Mouse (Mus musculus) adrenal gland (tissue): Measurements from ENCODE around the gene Zfp644.

ENCODE experiments used
- intact Hi-C: fragments of 180-260 bp; cut with DNase I; formaldehyde crosslinking; loops from one replicate; pipeline ENCODE4 v1.15.1; 2025

Gene Zfp644

DNA sequence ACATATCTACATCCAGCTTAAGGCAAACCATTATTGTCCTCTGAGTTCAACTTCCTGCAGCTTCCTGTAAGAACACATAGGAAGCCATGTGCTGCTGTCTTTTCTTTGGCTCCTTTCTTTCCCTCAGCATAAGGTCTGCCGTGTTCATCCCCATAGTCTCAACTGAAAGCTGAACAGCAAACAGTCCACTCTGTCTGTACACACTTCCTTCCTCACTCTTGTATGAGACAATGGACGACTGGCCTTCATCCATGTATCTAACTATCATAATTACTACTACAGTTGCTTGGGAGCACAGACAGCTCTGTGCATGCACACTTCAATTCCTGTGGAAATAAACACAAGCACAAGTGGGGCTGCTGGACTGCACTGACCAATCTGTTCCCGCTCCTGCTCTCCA is 25.2 kb downstream of the Zfp644 start:
- intact Hi-C loops = no loop called here

DNA sequence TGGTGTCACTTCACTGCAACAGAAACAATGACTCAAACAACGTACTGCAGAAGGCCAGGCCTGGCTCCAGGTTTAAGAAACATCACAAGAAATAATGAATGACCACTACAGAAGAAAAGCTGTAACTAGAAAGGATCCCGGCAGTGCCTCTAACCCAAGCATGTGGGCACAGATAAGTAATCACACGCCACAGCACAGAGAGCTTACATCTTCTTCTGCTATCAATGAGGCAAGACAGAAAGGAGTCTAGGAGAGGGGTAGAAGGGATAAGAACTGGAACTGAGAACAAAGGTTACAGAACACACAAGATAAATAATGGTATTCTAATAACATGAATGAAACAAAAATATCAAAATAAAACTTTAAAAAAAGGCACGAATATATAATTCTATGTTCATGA is 32.2 kb downstream of the Zfp644 start:
- intact Hi-C loops = no loop called here

DNA sequence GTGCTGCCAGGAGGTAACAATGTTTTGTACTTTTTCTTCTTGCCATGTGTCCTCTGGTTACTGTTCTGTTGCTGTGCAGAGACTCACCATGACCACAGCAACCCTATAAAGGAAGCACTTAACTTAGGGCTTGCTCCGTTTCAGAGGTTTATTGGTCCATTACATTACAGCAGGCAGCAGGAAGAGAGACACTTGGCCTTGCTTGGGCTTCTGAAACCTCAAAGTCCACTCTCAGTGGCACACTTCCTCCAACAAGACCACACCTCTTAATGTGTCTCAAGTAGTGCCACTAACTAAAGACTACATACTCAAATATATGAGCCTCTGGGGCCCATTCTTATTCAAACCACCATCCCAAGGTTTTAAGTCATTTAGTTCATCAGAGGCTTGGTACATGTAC is 36.2 kb downstream of the Zfp644 start:
- intact Hi-C loops = no loop called here

DNA sequence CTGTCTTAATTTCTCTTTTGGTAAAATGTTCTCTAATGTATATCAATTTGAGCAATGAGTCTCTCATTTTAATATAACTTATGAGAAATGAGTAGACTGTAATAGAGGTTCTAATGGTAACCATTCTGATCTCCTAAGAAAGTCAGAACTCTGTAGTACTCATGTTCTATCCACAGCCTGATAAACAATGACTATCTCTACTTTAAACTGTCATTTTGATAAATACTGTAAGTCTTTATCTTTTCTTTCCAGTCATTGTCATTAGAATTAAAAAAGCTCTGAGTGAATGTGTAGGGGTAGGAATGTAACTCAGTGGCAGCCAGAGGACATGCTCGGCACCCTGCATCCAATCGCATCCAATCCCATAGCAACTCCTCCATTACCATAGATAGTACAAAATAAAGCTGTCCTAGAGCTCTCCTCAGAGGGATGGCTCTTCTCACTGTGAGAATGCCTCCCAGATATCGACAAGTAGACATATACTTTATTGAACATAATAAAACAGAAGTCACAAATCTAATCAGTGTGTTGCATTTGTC is 44.2 kb downstream of the Zfp644 start:
- intact Hi-C loops = no loop called here

DNA sequence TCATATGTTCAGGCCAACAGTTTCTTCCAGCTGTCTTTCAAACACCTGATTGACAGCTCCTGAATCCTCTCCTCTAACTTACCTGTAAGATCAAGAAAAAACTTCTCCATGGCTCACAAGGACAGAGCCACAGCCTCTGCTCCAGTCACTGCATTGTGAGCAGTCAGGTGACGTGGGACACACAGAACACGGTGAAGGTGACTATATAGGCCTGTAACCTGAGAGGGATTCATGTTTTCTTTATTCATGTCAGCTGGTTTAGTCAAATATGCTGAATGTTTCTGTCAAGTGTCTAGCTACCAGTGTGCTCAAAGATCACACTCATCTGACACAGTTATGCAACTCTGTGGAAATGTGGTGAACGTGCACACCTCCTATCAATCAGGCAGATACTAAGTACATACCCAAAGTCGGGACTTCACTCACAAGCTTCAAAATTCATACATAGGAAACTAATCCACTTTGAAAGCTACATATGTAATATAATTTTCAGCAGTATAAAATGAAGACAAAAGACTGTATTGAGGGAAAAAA is 44.8 kb downstream of the Zfp644 start:
- intact Hi-C loops = no loop called here

DNA sequence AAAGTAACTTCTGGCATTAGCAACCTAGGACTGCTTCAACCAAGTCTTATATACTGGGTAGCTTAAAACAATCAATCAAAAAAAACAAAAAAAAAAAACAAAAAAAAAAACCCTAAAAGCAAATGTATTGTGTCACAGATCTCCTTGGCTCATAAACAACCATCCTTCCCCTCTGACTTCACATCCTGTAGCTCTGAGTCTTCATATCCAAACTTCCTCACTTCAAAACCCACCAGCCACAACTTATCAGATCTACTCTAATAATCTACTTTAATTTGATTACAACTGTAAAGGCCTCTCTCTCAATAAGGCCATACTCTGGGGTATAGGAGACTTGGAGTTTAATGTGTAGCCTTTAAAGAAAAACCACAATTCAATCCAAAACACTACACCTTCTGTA is 47.1 kb downstream of the Zfp644 start:
- intact Hi-C loops = loop anchor here (5.0 kb wide), 1 partner anchor 283 kb away; no protein-coding TSS in a partner anchor

DNA sequence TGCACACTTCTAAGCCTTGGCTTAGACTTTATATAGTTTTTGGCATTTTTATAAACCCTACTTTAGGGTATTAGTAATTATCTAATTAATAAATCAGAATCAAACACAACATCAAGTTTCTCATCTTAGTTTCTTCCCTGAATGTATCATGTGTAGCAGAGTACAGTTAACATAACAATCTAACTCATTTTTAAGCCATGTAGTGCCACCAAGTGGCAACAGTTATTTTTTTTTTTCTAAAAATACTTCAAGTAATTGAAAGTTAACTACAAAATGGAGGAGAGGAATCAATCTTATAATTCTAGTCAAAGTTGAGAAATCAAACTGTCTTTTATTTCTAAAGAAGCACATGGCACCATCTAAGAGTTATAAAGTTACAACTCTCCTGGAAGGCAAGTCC is 47.6 kb downstream of the Zfp644 start:
- intact Hi-C loops = loop anchor here (5.0 kb wide), 1 partner anchor 282 kb away; no protein-coding TSS in a partner anchor

DNA sequence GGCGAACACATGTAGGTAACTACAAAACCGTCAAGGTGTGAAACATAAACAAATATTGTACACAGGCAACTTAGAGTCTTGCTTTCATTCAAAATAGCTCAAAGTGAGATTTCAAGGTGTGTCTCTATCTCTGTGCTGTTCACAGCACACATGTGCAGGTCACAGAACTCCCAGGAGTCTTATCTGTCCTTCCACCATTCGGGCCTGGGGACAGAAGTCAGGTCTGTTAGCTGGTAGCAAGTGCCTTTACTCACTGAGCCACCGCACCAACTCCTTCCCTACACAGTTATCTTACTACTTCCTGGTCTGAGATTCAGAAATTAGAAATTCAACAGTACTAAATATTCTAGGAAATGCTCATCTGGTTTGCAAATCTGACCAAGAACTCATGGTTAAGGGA is 53.7 kb downstream of the Zfp644 start:
- intact Hi-C loops = no loop called here

DNA sequence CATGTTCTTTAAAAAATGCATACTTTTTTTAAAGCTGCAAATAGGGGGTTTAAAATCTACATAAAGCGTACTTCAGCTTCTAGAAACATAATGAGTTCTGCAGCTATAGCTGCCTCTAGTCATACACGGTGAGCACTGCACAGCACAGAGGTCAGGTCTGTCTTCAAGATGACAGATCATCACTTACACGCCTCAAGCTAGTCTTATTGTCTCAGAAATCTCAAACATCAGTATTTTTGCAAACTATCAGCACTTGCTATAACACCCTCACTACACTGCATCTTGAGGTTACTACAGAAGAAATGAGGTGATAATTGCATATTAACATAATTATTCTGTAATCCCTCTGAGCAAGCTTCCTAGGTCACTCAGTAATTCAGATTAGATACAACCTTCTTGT is 55.2 kb downstream of the Zfp644 start:
- intact Hi-C loops = no loop called here

DNA sequence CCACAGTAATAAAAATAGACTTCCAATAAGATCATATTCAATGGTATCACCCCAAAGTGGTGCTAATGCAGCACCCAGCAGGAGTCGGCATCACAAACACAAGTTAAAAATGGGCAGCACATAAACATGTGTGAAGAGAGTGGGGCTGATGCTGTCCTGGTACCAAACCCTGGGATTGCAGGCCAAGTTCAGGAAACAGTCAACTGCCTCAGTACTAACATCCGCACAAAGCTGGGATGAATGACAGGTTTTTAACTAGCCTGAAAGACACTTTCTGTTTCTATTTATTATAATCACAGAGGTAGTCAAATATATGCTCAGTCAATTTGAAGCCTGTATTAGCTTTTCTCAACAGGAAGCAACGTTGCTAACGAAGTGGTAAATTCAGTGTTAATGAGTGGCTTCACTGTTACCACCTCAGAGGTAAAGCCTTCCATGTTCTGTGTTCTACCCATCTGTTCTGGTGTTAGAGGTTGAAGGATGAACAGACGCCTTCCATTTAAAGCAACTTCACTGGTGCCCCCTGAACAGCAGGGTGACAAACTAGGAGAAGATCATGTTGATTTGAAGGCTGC is 56.8 kb downstream of the Zfp644 start:
- intact Hi-C loops = no loop called here

DNA sequence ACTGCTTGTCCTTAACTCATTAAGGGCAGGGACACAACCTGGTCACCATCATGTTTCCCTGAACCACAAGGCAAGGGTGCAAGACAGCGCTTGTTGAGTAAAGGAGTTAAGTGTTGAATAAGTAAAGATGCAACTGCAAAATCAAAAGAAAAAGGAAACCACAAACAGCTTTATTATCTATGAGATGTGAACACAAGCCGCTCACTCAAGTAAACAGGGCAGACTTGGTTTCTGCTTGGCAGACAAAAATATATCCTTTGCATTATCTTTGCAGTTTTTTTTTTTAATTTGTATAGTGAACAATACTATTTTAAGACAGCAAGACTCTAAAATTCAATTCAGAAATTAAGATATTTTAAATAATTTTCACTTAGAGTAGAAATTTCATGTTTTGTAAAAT is 57.5 kb downstream of the Zfp644 start:
- intact Hi-C loops = no loop called here

DNA sequence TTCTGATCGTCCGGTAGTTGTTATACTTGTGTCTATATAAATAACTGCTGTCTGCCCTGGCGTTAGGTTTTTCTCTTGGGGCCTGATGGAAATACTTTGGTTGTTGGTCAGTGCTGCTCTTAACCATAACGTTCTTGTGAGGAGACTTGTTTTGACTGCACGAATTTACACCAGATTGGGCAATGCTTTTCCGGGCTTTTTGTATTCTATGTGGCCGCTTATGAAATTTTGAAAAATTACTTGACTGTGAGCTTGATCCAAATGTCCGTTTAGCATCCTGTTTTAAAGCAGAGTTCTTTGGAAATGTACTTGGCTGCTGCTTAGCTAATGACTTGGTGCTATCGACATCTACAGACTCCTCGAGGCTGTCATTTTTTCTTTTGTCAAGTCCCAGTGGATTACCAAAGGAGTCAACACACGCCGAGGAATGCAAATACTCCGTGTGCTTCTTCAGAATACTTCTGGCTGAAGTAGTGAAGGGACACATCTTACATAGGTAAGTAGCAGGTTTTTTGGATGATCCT is 60.6 kb downstream of the Zfp644 start:
- intact Hi-C loops = no loop called here

DNA sequence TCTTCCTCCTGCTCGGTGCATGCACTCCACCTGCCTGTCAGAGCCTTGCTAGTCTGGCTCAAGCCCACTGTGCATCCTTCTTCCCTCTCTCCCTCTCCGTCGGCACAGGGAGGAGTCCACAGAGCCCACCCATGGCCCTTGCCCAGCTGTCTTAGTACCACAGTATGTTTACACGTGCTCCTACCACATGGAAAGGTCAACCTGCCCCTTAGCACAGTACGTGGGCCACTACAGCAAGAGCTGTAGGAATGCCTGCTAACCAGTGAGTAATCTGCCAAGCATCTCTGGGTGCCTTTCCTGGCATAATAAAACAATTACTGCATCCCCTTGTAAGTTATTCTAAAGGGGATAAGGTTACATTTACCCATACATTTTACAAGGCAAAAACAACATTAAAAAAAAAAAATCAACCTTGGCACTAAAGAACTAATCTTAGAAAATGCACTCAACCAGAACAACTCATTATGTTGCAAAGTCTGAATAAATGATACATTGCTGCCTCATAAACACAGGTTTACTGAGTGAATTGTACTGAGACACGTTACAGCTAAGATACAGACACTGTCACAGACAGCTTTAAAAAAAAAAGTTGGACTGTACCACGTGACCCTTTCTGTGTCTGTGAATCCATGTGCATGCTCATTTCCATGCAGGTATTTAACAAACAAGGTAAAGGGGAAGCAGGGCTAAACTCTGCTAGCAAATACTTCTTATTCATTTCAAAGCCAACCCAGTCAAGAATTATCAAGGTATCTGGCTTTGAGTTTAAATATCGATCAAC is 68.5 kb downstream of the Zfp644 start:
- intact Hi-C loops = no loop called here

DNA sequence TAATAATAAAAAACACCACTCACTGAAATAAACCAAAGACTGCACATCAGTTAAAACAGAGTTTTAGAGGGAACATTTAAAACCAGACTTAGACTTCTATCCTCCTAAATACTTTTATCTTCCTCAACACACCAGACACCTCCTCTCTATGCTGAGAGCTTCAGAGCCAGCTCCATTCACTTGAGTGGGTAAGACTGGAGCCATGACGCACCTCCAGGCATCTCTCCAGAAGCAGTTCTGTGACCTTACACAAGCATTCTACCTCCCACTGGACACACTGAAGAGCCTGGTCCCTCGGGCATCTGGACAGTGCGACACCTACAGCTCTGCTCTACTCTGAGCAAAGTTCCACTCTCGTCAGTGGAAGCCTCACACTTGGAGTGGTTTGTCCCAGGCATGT is 73.8 kb downstream of the Zfp644 start:
- intact Hi-C loops = no loop called here

DNA sequence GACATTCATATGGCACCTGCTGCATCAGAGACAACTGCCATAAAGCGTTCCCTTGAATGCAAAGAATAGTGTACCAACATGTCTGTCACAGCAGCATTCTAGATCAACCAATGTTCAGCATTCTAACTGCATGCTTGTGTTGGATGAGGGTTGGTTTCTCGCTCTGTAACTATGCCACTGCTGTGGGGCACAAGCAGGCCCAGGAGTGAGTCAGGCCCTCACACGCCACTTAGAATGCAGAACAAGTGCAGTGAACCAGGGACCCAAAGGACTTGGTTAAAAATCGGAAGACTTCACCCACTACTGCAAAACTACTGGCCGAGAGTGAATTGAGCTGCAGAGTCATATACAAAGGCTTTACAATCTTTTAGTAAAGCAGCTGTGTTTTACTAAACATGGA is 74.9 kb downstream of the Zfp644 start:
- intact Hi-C loops = no loop called here

DNA sequence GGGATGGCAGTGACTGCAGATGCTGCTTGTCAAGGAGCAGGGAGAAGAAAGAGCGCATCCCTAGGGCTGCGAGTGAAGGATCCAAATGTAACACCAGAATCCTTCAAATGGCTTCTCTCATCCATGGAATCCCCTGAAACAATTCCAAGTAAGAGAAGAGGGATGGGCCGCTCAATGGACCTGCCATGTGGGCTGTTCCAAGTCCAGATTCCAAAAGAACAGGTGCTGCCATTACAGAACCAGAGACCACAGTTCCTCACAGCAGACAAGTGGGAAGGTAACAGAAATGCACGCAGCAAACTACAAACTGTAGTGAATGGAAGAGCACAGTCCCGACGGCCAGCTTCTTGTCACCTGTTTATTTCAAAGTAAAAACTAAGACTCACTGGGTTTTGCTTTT is 76.6 kb downstream of the Zfp644 start:
- intact Hi-C loops = no loop called here

DNA sequence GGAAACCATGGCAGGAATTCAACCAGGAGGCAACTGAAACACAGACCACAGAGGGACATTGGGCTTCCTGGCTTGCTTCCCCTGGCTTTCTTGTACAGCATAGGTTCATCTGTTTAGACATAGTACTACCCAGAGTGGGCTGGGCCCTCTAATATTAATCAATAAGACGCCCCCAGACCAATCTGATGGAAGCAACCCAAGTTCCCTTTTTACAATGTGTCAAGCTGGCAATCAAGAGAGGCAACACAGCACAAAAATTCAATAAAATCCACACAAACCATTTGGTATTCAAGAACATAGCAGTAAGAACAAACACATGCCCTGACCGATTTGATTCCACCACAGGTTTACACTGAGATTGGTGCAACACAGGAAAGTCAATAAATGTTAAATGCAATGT is 82.1 kb downstream of the Zfp644 start:
- intact Hi-C loops = no loop called here

DNA sequence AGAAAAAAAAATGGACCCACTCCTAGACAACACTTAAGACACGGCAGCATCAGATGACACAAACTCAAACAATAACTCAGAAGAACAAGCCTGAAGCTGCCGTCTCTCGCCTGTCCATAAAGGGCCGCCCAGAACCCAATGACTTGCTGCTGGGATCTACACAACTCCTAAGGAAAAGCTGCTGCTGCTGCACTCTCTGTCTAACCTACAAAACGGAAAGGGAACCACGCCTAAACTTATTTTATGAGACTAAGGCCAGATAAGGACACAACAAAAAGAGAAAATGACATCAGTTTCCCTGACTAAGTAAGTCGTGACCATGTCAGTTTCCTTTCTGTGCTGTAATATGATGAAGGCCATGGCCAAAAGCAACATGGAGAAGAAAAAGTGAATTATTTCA is 82.5 kb downstream of the Zfp644 start:
- intact Hi-C loops = no loop called here

DNA sequence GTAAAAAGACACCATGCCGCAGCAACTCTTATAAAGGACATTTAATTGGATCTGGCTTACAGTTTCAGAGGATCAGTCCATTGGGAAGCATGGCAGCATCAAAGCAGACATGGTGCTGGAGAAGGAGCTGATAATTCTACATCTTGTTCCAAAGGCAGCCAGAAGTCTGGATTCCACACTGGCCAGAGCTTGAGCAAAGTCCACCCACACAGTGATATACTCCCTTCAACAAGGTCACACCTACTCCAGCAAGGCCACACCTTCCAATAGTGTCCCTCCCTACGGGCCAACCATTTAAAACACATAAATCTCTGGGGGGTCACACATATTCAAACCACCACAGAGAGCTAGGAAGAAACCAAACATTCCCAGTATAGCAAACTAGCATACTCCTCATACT is 84.9 kb downstream of the Zfp644 start:
- intact Hi-C loops = no loop called here

DNA sequence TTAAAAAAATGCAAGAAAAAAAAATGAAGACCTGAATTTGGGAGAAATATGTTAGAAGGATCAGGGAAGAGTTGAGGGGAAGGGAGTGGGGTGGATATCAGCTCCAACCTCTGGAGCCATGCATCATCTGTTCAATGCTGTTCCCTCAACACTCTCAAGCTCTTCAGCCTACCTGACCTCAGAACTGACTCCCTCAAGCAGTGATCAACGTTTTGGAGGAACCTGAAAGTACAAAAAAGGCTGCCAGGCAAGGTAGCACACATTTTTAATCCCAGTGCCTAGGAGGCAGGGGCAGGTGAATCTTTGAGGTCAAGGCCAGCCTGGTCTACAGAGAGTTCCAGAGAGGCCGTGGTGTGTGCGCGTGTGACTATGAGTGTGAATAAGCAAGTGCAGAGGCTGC is 88.3 kb downstream of the Zfp644 start, which contains the start of gene Gm17304:
Gm17304 (plus strand) TSS at position 301 of the 400 bp plus-strand sequence.
- intact Hi-C loops = no loop called here

DNA sequence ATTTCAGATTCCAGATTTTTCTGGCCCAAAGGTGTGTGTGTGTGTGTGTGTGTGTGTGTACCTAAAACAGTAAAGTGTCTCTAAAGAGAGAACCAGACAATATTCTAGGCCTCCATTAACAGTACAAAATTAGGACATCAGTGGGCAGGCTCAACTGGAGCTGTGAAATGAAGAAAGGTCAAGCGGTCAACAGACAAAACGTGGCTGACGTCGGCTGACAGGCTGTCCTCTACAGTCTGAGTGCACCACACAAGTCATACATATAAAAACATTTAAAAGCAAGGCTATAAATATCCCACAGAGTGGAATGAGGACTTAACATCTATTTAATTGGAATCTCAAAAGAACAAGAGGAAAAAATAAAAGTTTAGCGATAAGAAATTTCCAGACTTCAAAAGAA is 90.0 kb downstream of the Zfp644 start:
- intact Hi-C loops = no loop called here

DNA sequence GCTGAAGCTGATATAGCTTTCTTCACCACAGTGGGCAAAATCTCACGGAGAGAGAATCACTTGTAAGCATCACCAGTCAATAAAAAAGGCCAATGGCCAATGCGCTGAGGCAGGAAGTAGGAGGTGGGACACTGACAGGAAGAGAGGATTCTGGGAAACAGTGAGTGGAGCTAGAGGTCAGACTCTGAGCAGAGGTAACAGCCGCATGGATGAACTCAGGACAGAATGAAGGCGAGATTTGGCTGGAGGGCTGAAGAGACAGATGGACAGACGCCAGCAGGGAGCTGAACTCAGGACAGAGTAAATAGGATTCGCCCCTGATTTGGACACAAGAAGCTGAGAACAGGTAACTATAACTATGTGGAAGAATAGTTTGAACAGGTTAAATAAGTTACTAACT is 92.0 kb downstream of the Zfp644 start:
- intact Hi-C loops = no loop called here
